Comparison of ENCODE assay signal across 8 mouse cellular contexts in the genomic region with DNA sequence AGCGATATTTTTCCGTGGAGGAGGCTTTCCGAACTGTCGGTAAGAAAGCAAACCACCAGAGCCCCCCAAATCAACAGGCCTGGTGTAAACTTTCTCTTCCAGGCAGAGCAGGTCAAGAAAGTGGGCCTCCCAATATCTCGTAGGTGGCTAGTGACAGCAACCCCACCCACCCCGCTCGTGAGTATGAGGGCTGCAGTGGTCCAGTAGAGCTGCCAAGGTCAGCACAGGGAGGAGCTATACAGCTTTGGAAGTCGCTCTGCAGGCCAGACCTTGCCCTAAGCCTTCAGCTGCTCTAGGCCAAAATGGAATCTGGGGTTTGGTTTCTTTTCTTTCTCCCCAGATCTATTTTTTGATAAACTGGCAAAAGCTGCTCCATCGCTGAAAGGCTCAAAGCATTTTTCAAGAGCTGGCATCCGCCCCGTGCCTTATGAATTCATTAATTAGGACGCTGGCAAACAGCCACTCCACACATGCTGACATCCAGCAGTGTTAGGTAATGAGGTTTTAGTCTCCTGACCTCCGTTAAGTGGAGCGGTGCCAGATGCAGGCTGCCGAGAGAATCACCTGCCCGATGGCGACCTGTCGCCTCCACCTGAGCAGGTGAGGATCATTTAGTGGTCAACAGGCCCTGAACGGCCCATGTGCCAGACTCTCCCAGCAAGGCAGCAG. TPM values are rescaled to one million over a fixed set of nuclear protein-coding genes. Genes with fewer than 3 reads are reported as not detected.
DNase-seq lines count a peak whose midpoint lies in the region; ATAC-seq lines count a peak whose summit lies in the region.

No protein-coding gene starts in this region.

- no peaks in the 10 kb centered on the region for H3K27me3 ChIP-seq in heart, embryonic 10.5 days (ENCODE audit: insufficient read depth, poor library complexity, severe bottlenecking)
- H3K27me3 ChIP-seq in neural tube, embryonic 13.5 days, result no peaks in the 10 kb centered on the region
- H3K27me3 ChIP-seq in midbrain, embryonic 16.5 days (ENCODE audit: control insufficient read depth, insufficient read depth, low read depth, low read length), result no peaks in the 10 kb centered on the region

- H3K4me3 ChIP-seq in heart, embryonic 10.5 days, result no peak overlapping the region
- no peak overlapping the region for H3K4me3 ChIP-seq in neural tube, embryonic 13.5 days
- no peak overlapping the region for H3K4me3 ChIP-seq in midbrain, embryonic 16.5 days (ENCODE audit: low read depth, low read length)

- H3K4me1 ChIP-seq in heart, embryonic 10.5 days, result peaks cover 74% of the 10 kb centered on the region
- peaks cover 81% of the 10 kb centered on the region for H3K4me1 ChIP-seq in neural tube, embryonic 13.5 days (replicated peaks)
- H3K4me1 ChIP-seq in midbrain, embryonic 16.5 days (ENCODE audit: control insufficient read depth, insufficient read depth, low read length), result peaks cover 55% of the 10 kb centered on the region

- 70% methylated on average over 19 of the region's 19 CpGs for WGBS in heart, embryonic 10.5 days
- 59% methylated on average over 19 of the region's 19 CpGs for WGBS in neural tube, embryonic 13.5 days
- WGBS in midbrain, embryonic 16.5 days, result 51% methylated on average over 19 of the region's 19 CpGs

- DNase-seq in heart, embryonic 10.5 days (ENCODE audit: low spot score), result no peak
- DNase-seq in heart, adult 18-20 months, result no peak
- DNase-seq in neural tube, embryonic 10.5 days (ENCODE audit: extremely low spot score, low spot score), result no peak
- peak; percentile 51 for DNase-seq in gonadal fat pad, adult 2 months (ENCODE audit: low read depth)
- DNase-seq in spleen, adult 12 weeks (ENCODE audit: low spot score), result no peak
- DNase-seq in urinary bladder, postnatal 36 days (ENCODE audit: low spot score in 2 of 2), result no peak

- peaks cover 9% of the 10 kb centered on the region for H3K36me3 ChIP-seq in heart, embryonic 10.5 days
- H3K36me3 ChIP-seq in neural tube, embryonic 13.5 days, result no peaks in the 10 kb centered on the region
- no peaks in the 10 kb centered on the region for H3K36me3 ChIP-seq in midbrain, embryonic 16.5 days (ENCODE audit: control insufficient read depth, insufficient read depth, low read length)

- H3K9me3 ChIP-seq in heart, embryonic 10.5 days, result no peaks in the 10 kb centered on the region
- no peaks in the 10 kb centered on the region for H3K9me3 ChIP-seq in neural tube, embryonic 13.5 days
- no peaks in the 10 kb centered on the region for H3K9me3 ChIP-seq in midbrain, embryonic 16.5 days (replicated peaks; ENCODE audit: control insufficient read depth, low read length, poor library complexity, severe bottlenecking)

- H3K4me2 ChIP-seq in neural tube, embryonic 13.5 days, result no peak overlapping the region
- H3K4me2 ChIP-seq in midbrain, embryonic 16.5 days (ENCODE audit: low read length), result no peak overlapping the region

- ATAC-seq in neural tube, embryonic 13.5 days (ENCODE audit: low read depth), result no peak
- no peak for ATAC-seq in midbrain, embryonic 16.5 days

- no peak overlapping the region for H3K9ac ChIP-seq in neural tube, embryonic 13.5 days
- H3K9ac ChIP-seq in midbrain, embryonic 16.5 days (ENCODE audit: low read depth, low read length), result no peak overlapping the region

- H3K27ac ChIP-seq in heart, embryonic 10.5 days, result peak overlapping the region; percentile 47
- peak overlapping the region; percentile 82 for H3K27ac ChIP-seq in neural tube, embryonic 13.5 days (replicated peaks)
- H3K27ac ChIP-seq in midbrain, embryonic 16.5 days (ENCODE audit: low read length), result peak overlapping the region; percentile 60

RNA-seq across cellular contexts. Expression of a gene that starts 5.6 kb away (rescaled TPM):
- polyA plus RNA-seq in heart, embryonic 10.5 days (2016; fragmentation: Nextera tagmentation; extraction: Ambion mirVana), result 18.2 and 19.0 TPM in 2 replicates
- total RNA-seq in heart, adult 18-20 months (2021), result 10 to 100 TPM; 12.2 to 12.3 TPM
- polyA plus RNA-seq in neural tube, embryonic 13.5 days (2015; fragmentation: Nextera tagmentation; extraction: Ambion mirVana), result 12.4 and 13.0 TPM in 2 replicates
- polyA plus RNA-seq in gonadal fat pad, adult 2 months (2012; rRNA removed), result 8.0 and 22.9 TPM in 2 replicates
- polyA plus RNA-seq in midbrain, embryonic 16.5 days (2015; fragmentation: Nextera tagmentation; extraction: Ambion mirVana), result 9.9 and 10.9 TPM in 2 replicates

RNA-seq across cellular contexts. Expression of a gene that starts 50.8 kb away (rescaled TPM):
- polyA plus RNA-seq in heart, embryonic 10.5 days (2016; fragmentation: Nextera tagmentation; extraction: Ambion mirVana), result 119 and 122 TPM in 2 replicates
- 10 to 100 TPM; 55.9 to 65.9 TPM for total RNA-seq in heart, adult 18-20 months (2021)
- 127 and 131 TPM in 2 replicates for polyA plus RNA-seq in neural tube, embryonic 13.5 days (2015; fragmentation: Nextera tagmentation; extraction: Ambion mirVana)
- polyA plus RNA-seq in gonadal fat pad, adult 2 months (2012; rRNA removed), result 25.3 and 29.9 TPM in 2 replicates
- polyA plus RNA-seq in midbrain, embryonic 16.5 days (2015; fragmentation: Nextera tagmentation; extraction: Ambion mirVana), result 122 and 127 TPM in 2 replicates
